Mouse (Mus musculus): ENCODE measurements at regions not wholly inside any gene's neighbourhood (a gene's known extent, or its start where the extent isn't known, plus 50 kb on each side); places are given as distances from the start of the nearest gene placed in this dataset.
A peak's percentile ranks its signal among the peaks of the same experiment; 100 is the strongest.

GRCm38 (mm10) chr2:169297226-169297625, 290.3 kb downstream of the Gm11011 start:
- Histone ChIP-seq H3K9me3 (ENCODE audit: control insufficient read depth, low read length) (no peaks in the 10 kb centered on the region), H3K9ac (replicated peaks; ENCODE audit: low read length) (no peak overlapping the region), H3K27ac (replicated peaks; ENCODE audit: low read depth, low read length) (no peak overlapping the region), H3K4me1 (ENCODE audit: control insufficient read depth, insufficient read depth, low read length) (peaks cover 14% of the 10 kb centered on the region), H3K4me3 (replicated peaks; ENCODE audit: low read depth, low read length) (no peak overlapping the region), H3K27me3 (ENCODE audit: control insufficient read depth, insufficient read depth, low read length) (no peaks in the 10 kb centered on the region), H3K4me2 (ENCODE audit: low read length) (no peak overlapping the region), H3K36me3 (ENCODE audit: control insufficient read depth, insufficient read depth, low read length) (no peaks in the 10 kb centered on the region)
- WGBS: 50% methylated on average over 4 of the region's 4 CpGs
- ATAC-seq (ENCODE audit: low FRiP score, low TSS enrichment) (no peak), DNase-seq (peak; percentile 58)

- Histone ChIP-seq H3K4me3 (replicated peaks; ENCODE audit: low read depth, low read length) (no peak overlapping the region), H3K27ac (replicated peaks; ENCODE audit: low read depth, low read length) (no peak overlapping the region), H3K4me2 (ENCODE audit: low read length) (no peak overlapping the region), H3K36me3 (ENCODE audit: control insufficient read depth, insufficient read depth, low read length) (no peaks in the 10 kb centered on the region), H3K27me3 (ENCODE audit: control insufficient read depth, insufficient read depth, low read length) (no peaks in the 10 kb centered on the region), H3K4me1 (ENCODE audit: control insufficient read depth, insufficient read depth, low read length) (peaks cover 10% of the 10 kb centered on the region), H3K9me3 (ENCODE audit: control insufficient read depth, low read length) (no peaks in the 10 kb centered on the region), H3K9ac (replicated peaks; ENCODE audit: low read length) (no peak overlapping the region)
- WGBS: 9% methylated on average over 3 of the region's 3 CpGs
- ATAC-seq (ENCODE audit: low FRiP score, low TSS enrichment) (no peak), DNase-seq (no peak)
Observed at GRCm38 (mm10) chr2:169293351-169293750, 294.2 kb downstream of the Gm11011 start.

GRCm38 (mm10) chr2:169288891-169289605, 298.5 kb downstream of the Gm11011 start:
- no peaks in the 10 kb centered on the region for H3K36me3 ChIP-seq (ENCODE audit: control insufficient read depth, insufficient read depth, low read length)
- no peak overlapping the region for H3K27ac ChIP-seq (replicated peaks; ENCODE audit: low read depth, low read length)
- no peaks in the 10 kb centered on the region for H3K4me1 ChIP-seq (ENCODE audit: control insufficient read depth, insufficient read depth, low read length)
- H3K27me3 ChIP-seq (ENCODE audit: control insufficient read depth, insufficient read depth, low read length): no peaks in the 10 kb centered on the region
- no peaks in the 10 kb centered on the region for H3K9me3 ChIP-seq (ENCODE audit: control insufficient read depth, low read length)
- no peak overlapping the region for H3K9ac ChIP-seq (replicated peaks; ENCODE audit: low read length)
- 93% methylated on average over 12 of the region's 12 CpGs for WGBS
- H3K4me3 ChIP-seq (replicated peaks; ENCODE audit: low read depth, low read length): no peak overlapping the region
- DNase-seq (no peak), ATAC-seq (ENCODE audit: low FRiP score, low TSS enrichment) (no peak)
- H3K4me2 ChIP-seq (ENCODE audit: low read length): no peak overlapping the region

- H3K9me3 ChIP-seq (ENCODE audit: control insufficient read depth, low read length): no peaks in the 10 kb centered on the region
- no peak overlapping the region for H3K4me2 ChIP-seq (ENCODE audit: low read length)
Observed at GRCm38 (mm10) chr2:169286701-169287100, 300.8 kb downstream of the Gm11011 start.

GRCm38 (mm10) chr2:169282508-169283117, 304.9 kb downstream of the Gm11011 start:
- no peak for DNase-seq
- no peaks in the 10 kb centered on the region for H3K27me3 ChIP-seq (ENCODE audit: control insufficient read depth, insufficient read depth, low read length)
- H3K4me1 ChIP-seq (ENCODE audit: control insufficient read depth, insufficient read depth, low read length): no peaks in the 10 kb centered on the region
- no peaks in the 10 kb centered on the region for H3K36me3 ChIP-seq (ENCODE audit: control insufficient read depth, insufficient read depth, low read length)
- ATAC-seq (ENCODE audit: low FRiP score, low TSS enrichment): no peak
- H3K4me2 ChIP-seq (ENCODE audit: low read length): no peak overlapping the region
- no peak overlapping the region for H3K4me3 ChIP-seq (replicated peaks; ENCODE audit: low read depth, low read length)
- no peak overlapping the region for H3K9ac ChIP-seq (replicated peaks; ENCODE audit: low read length)
- no peaks in the 10 kb centered on the region for H3K9me3 ChIP-seq (ENCODE audit: control insufficient read depth, low read length)
- WGBS: 75% methylated on average over 13 of the region's 13 CpGs
- H3K27ac ChIP-seq (replicated peaks; ENCODE audit: low read depth, low read length): no peak overlapping the region

More at GRCm38 (mm10) chr2:169286701-169287100, 300.8 kb downstream of the Gm11011 start:
- ATAC-seq (ENCODE audit: low FRiP score, low TSS enrichment): no peak
- WGBS: 91% methylated on average over 7 of the region's 7 CpGs
- no peak overlapping the region for H3K27ac ChIP-seq (replicated peaks; ENCODE audit: low read depth, low read length)
- H3K4me3 ChIP-seq (replicated peaks; ENCODE audit: low read depth, low read length): no peak overlapping the region
- no peak for DNase-seq
- H3K9ac ChIP-seq (replicated peaks; ENCODE audit: low read length): no peak overlapping the region
- H3K27me3 ChIP-seq (ENCODE audit: control insufficient read depth, insufficient read depth, low read length): no peaks in the 10 kb centered on the region
- no peaks in the 10 kb centered on the region for H3K4me1 ChIP-seq (ENCODE audit: control insufficient read depth, insufficient read depth, low read length)
- H3K36me3 ChIP-seq (ENCODE audit: control insufficient read depth, insufficient read depth, low read length): no peaks in the 10 kb centered on the region

- DNase-seq (no peak), ATAC-seq (ENCODE audit: low FRiP score, low TSS enrichment) (no peak)
- WGBS: 96% methylated on average over 4 of the region's 4 CpGs
Observed at GRCm38 (mm10) chr2:169275371-169275770, 312.2 kb downstream of the Gm11011 start.

GRCm38 (mm10) chr2:169274101-169274500, 313.4 kb downstream of the Gm11011 start:
- Histone ChIP-seq H3K27me3 (ENCODE audit: control insufficient read depth, insufficient read depth, low read length) (no peaks in the 10 kb centered on the region), H3K9ac (replicated peaks; ENCODE audit: low read length) (no peak overlapping the region), H3K4me2 (ENCODE audit: low read length) (no peak overlapping the region), H3K36me3 (ENCODE audit: control insufficient read depth, insufficient read depth, low read length) (no peaks in the 10 kb centered on the region), H3K27ac (replicated peaks; ENCODE audit: low read depth, low read length) (no peak overlapping the region), H3K4me3 (replicated peaks; ENCODE audit: low read depth, low read length) (no peak overlapping the region), H3K9me3 (ENCODE audit: control insufficient read depth, low read length) (no peaks in the 10 kb centered on the region), H3K4me1 (ENCODE audit: control insufficient read depth, insufficient read depth, low read length) (peaks cover 9% of the 10 kb centered on the region)
- WGBS: 66% methylated on average over 1 of the region's 1 CpGs
- ATAC-seq (ENCODE audit: low FRiP score, low TSS enrichment) (no peak), DNase-seq (no peak)

More at GRCm38 (mm10) chr2:169275371-169275770, 312.2 kb downstream of the Gm11011 start:
- no peak overlapping the region for H3K9ac ChIP-seq (replicated peaks; ENCODE audit: low read length)
- H3K36me3 ChIP-seq (ENCODE audit: control insufficient read depth, insufficient read depth, low read length): no peaks in the 10 kb centered on the region
- peaks cover 9% of the 10 kb centered on the region for H3K4me1 ChIP-seq (ENCODE audit: control insufficient read depth, insufficient read depth, low read length)
- no peak overlapping the region for H3K4me3 ChIP-seq (replicated peaks; ENCODE audit: low read depth, low read length)
- no peaks in the 10 kb centered on the region for H3K27me3 ChIP-seq (ENCODE audit: control insufficient read depth, insufficient read depth, low read length)
- H3K27ac ChIP-seq (replicated peaks; ENCODE audit: low read depth, low read length): no peak overlapping the region
- H3K9me3 ChIP-seq (ENCODE audit: control insufficient read depth, low read length): no peaks in the 10 kb centered on the region
- no peak overlapping the region for H3K4me2 ChIP-seq (ENCODE audit: low read length)

- ATAC-seq (ENCODE audit: low FRiP score, low TSS enrichment): no peak; the same call in 1 of the 2 replicates
- DNase-seq: peak; percentile 47
- H3K36me3 ChIP-seq (ENCODE audit: control insufficient read depth, insufficient read depth, low read length): no peaks in the 10 kb centered on the region
- H3K4me1 ChIP-seq (ENCODE audit: control insufficient read depth, insufficient read depth, low read length): peaks cover 9% of the 10 kb centered on the region
- no peak overlapping the region for H3K4me2 ChIP-seq (ENCODE audit: low read length)
- H3K9me3 ChIP-seq (ENCODE audit: control insufficient read depth, low read length): no peaks in the 10 kb centered on the region
- H3K27ac ChIP-seq (replicated peaks; ENCODE audit: low read depth, low read length): 0 out of 2 replicates have a peak overlapping the region, but pooled peaks have one; percentile 20
- H3K9ac ChIP-seq (replicated peaks; ENCODE audit: low read length): no peak overlapping the region
- H3K27me3 ChIP-seq (ENCODE audit: control insufficient read depth, insufficient read depth, low read length): no peaks in the 10 kb centered on the region
- 5% methylated on average over 6 of the region's 6 CpGs for WGBS
- no peak overlapping the region for H3K4me3 ChIP-seq (replicated peaks; ENCODE audit: low read depth, low read length)
Observed at GRCm38 (mm10) chr2:169272622-169273021, 314.9 kb downstream of the Gm11011 start.

- no peaks in the 10 kb centered on the region for H3K9me3 ChIP-seq (ENCODE audit: control insufficient read depth, low read length)
- ATAC-seq (ENCODE audit: low FRiP score, low TSS enrichment) (no peak; the same call in 1 of the 2 replicates), DNase-seq (peak; percentile 44)
- 0 out of 2 replicates have a peak overlapping the region, but pooled peaks have one; percentile 20 for H3K27ac ChIP-seq (replicated peaks; ENCODE audit: low read depth, low read length)
- no peak overlapping the region for H3K4me3 ChIP-seq (replicated peaks; ENCODE audit: low read depth, low read length)
- H3K27me3 ChIP-seq (ENCODE audit: control insufficient read depth, insufficient read depth, low read length): no peaks in the 10 kb centered on the region
- H3K4me2 ChIP-seq (ENCODE audit: low read length): no peak overlapping the region
- no peaks in the 10 kb centered on the region for H3K36me3 ChIP-seq (ENCODE audit: control insufficient read depth, insufficient read depth, low read length)
- peaks cover 9% of the 10 kb centered on the region for H3K4me1 ChIP-seq (ENCODE audit: control insufficient read depth, insufficient read depth, low read length)
- WGBS: 33% methylated on average over 4 of the region's 4 CpGs
- H3K9ac ChIP-seq (replicated peaks; ENCODE audit: low read length): no peak overlapping the region
Observed at GRCm38 (mm10) chr2:169272018-169272417, 315.5 kb downstream of the Gm11011 start.

All from midbrain, embryonic 14.5 days (tissue).